Mouse (Mus musculus) intestine, embryonic 14.5 days (tissue): ENCODE measurements at regions not wholly inside any gene's neighbourhood (a gene's known extent, or its start where the extent isn't known, plus 50 kb on each side); places are given as distances from the start of the nearest gene placed in this dataset.
A peak's percentile ranks its signal among the peaks of the same experiment; 100 is the strongest.
"Not testable (repeated sequence)": the region's sequence is repeated elsewhere in the genome, so short reads cannot be mapped to it uniquely, and the experiment has no call there.

Experiments
- ATAC-seq: fragments of 200-750 bp; cut with Nextera tagmentation; replicated peaks from 2 replicates; pipeline ENCODE4 v1.8.0; 2017; ENCODE audit warnings: low read depth, moderate number of reproducible peaks, moderate TSS enrichment, moderate library complexity; ENCODE audit not compliant: low FRiP score, low TSS enrichment
- DNase-seq: peaks from one replicate; pipeline ENCODE4 v3.0.0-alpha.2; 2018; ENCODE audit warnings: low spot score
- H3K27ac ChIP-seq: fragments of 300-500 bp; sonication (generic); 2 replicates; pipeline ENCODE4 v1.5.1; 2014; ENCODE audit warnings: low read depth, mild to moderate bottlenecking, control low read depth
- H3K27me3 ChIP-seq: fragments of 300-500 bp; sonication (generic); replicated peaks from 2 replicates; pipeline ENCODE4 v1.6.1; 2014; ENCODE audit warnings: low read length, control low read depth; ENCODE audit not compliant: control insufficient read depth, insufficient read depth
- H3K36me3 ChIP-seq: fragments of 300-500 bp; sonication (generic); 2 replicates; pipeline ENCODE4 v1.6.1; 2014; ENCODE audit warnings: low read length, control low read depth; ENCODE audit not compliant: control insufficient read depth, insufficient read depth
- H3K4me1 ChIP-seq: fragments of 300-500 bp; sonication (generic); replicated peaks from 2 replicates; pipeline ENCODE4 v1.6.1; 2014; ENCODE audit warnings: low read length, control low read depth, mixed read lengths; ENCODE audit not compliant: control insufficient read depth, insufficient read depth
- H3K4me2 ChIP-seq: fragments of 300-500 bp; sonication (generic); 2 replicates; pipeline ENCODE4 v1.6.1; 2014; ENCODE audit warnings: low read length
- H3K4me3 ChIP-seq: fragments of 300-500 bp; sonication (generic); 2 replicates; pipeline ENCODE4 v1.5.1; 2014; ENCODE audit warnings: low read depth, low read length, control low read depth, mixed read lengths
- H3K9ac ChIP-seq: fragments of 300-500 bp; sonication (generic); 2 replicates; pipeline ENCODE4 v1.6.1; 2014; ENCODE audit warnings: mild to moderate bottlenecking, low read length
- H3K9me3 ChIP-seq: fragments of 300-500 bp; sonication (generic); 2 replicates; pipeline ENCODE4 v1.6.1; 2016; ENCODE audit warnings: low read length, control low read depth; ENCODE audit not compliant: control insufficient read depth
- WGBS: fragments of 180-500 bp; shearing (Covaris S2); extraction: QIAGEN DNeasy Blood & Tissue Kit; methylation state at CpG from one replicate; pipeline ENCODE4 v1.1.7; 2014; 5-methylcytosine and 5-hydroxymethylcytosine counted together

DNA sequence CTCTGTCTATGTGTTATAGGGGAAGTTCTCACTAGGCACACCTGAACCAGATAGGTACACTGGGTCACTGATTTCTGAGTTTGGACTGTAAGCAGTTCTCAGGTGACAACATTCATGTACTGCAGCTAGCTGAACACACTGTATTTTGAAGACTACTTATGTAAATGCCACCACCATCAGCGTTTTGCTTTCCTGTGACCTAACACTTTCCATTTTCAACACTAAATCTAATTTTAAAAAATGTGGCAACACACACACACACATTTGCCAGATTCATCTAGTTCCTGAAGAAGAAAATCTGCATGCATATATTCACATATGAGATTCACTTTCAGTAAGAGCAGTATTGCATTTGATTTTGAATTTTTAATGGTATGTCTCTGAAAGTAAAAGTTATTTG, 96.0 kb upstream of the Gnai1 start:
- Histone ChIP-seq H3K9ac (no peak overlapping the region), H3K27ac (no peak overlapping the region), H3K4me1 (no peaks in the 10 kb centered on the region), H3K36me3 (no peaks in the 10 kb centered on the region), H3K27me3 (no peaks in the 10 kb centered on the region), H3K4me2 (no peak overlapping the region), H3K9me3 (no peaks in the 10 kb centered on the region), H3K4me3 (no peak overlapping the region)
- DNase-seq (no peak), ATAC-seq (no peak)
- 84% methylated on average over 1 of the region's 1 CpGs for WGBS

- H3K4me2 ChIP-seq, DNase-seq, ATAC-seq, H3K36me3 ChIP-seq, H3K27ac ChIP-seq, H3K27me3 ChIP-seq, H3K4me1 ChIP-seq, H3K4me3 ChIP-seq, H3K9me3 ChIP-seq, H3K9ac ChIP-seq: not testable (repeated sequence)
- WGBS: 87% methylated on average over 6 of the region's 6 CpGs
Measured at GRCm38 (mm10) chr5:18452871-18453757, 93.0 kb upstream of the Gnai1 start.

DNA sequence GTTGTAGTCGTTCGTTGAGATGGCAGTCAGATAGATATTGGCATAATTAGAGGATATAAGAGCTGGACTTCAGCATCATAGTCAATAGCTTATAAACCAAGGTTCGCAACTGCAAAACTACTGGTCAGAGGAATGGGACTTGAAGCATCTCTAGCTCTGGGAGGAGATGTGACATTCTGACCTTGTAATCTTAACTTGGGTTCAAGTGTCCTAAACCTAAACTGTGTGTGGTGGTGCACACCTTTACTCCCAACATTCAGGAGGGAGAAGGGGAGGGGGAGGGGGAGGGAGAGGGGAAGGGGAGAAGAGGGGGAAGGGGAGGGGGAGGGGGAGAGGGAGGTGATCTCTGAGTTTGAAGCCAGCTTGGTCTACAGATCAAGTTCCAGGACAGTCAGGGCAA, 89.1 kb upstream of the Gnai1 start:
- no peaks in the 10 kb centered on the region for H3K36me3 ChIP-seq
- ATAC-seq (no peak), DNase-seq (no peak)
- H3K9me3 ChIP-seq: no peaks in the 10 kb centered on the region
- H3K4me2 ChIP-seq: no peak overlapping the region
- no peaks in the 10 kb centered on the region for H3K4me1 ChIP-seq
- H3K27me3 ChIP-seq: no peaks in the 10 kb centered on the region
- WGBS: 91% methylated on average over 3 of the region's 3 CpGs
- H3K27ac ChIP-seq: no peak overlapping the region
- H3K4me3 ChIP-seq: no peak overlapping the region
- no peak overlapping the region for H3K9ac ChIP-seq

- no peak for ATAC-seq
Measured at GRCm38 (mm10) chr5:18448330-18448670, 88.1 kb upstream of the Gnai1 start.

GRCm38 (mm10) chr5:18447665-18448329, 87.6 kb upstream of the Gnai1 start:
- Histone ChIP-seq H3K27me3 (no peaks in the 10 kb centered on the region), H3K9me3 (no peaks in the 10 kb centered on the region), H3K9ac (no peak overlapping the region), H3K27ac (no peak overlapping the region), H3K4me1 (no peaks in the 10 kb centered on the region), H3K4me3 (no peak overlapping the region), H3K4me2 (no peak overlapping the region), H3K36me3 (no peaks in the 10 kb centered on the region)
- no peak for ATAC-seq
- no peak for DNase-seq
- 93% methylated on average over 14 of the region's 14 CpGs for WGBS

More at GRCm38 (mm10) chr5:18448330-18448670, 88.1 kb upstream of the Gnai1 start:
- Histone ChIP-seq H3K4me3 (no peak overlapping the region), H3K27ac (no peak overlapping the region), H3K9me3 (no peaks in the 10 kb centered on the region), H3K4me2 (no peak overlapping the region), H3K36me3 (no peaks in the 10 kb centered on the region), H3K27me3 (no peaks in the 10 kb centered on the region), H3K9ac (no peak overlapping the region), H3K4me1 (no peaks in the 10 kb centered on the region)
- 86% methylated on average over 5 of the region's 5 CpGs for WGBS
- no peak for DNase-seq

DNA sequence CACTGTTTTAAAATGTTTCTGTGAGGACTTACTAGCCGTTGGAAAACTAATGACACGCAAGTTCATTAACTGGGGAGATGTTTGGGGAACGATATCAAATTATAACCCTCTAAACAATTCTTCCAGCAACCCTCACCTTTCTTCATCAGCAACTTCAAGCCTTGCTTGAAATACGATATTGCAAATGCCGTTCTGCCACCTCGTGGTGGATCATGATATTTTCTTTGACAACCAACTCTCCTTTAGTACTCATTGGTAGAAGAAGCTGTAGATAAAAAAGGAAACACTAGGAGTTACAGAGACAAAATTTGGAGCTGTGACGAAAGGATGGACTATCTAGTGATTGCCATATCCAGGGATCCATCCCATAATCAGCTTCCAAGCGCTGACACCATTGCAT, 85.8 kb upstream of the Gnai1 start:
- Histone ChIP-seq H3K4me1 (no peaks in the 10 kb centered on the region), H3K9ac (no peak overlapping the region), H3K9me3 (no peaks in the 10 kb centered on the region), H3K4me2 (no peak overlapping the region), H3K27me3 (no peaks in the 10 kb centered on the region), H3K36me3 (no peaks in the 10 kb centered on the region), H3K27ac (no peak overlapping the region), H3K4me3 (no peak overlapping the region)
- ATAC-seq (0 out of 2 replicates have a peak, but pooled peaks have one; percentile 53), DNase-seq (peak; percentile 83)
- 21% methylated on average over 7 of the region's 8 CpGs for WGBS

DNA sequence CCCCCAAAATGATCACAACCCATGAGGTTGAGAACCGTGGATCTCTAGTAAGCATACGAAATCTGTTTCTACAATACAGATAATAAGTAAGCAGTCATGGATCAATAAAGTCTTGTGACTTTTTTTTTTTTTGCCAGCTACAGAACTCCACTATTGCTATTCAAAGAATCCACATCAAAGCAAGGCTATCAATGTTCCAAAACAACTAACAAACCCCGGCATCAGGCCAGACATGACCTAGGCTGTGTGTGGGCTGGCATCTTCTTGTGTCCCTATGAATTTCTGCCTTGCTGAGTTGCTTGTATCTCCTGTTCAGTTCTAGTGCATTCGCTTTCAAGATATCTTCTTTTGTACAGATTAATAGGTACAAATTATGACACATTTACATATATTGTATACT, 79.8 kb upstream of the Gnai1 start:
- DNase-seq (no peak), ATAC-seq (no peak)
- Histone ChIP-seq H3K36me3 (no peaks in the 10 kb centered on the region), H3K4me2 (no peak overlapping the region), H3K4me1 (no peaks in the 10 kb centered on the region), H3K27ac (no peak overlapping the region), H3K27me3 (no peaks in the 10 kb centered on the region), H3K9me3 (no peaks in the 10 kb centered on the region), H3K9ac (no peak overlapping the region), H3K4me3 (no peak overlapping the region)
- 83% methylated on average over 4 of the region's 4 CpGs for WGBS

- no peaks in the 10 kb centered on the region for H3K4me1 ChIP-seq
- WGBS: 72% methylated on average over 1 of the region's 1 CpGs
- H3K4me3 ChIP-seq: no peak overlapping the region
- no peaks in the 10 kb centered on the region for H3K27me3 ChIP-seq
- no peaks in the 10 kb centered on the region for H3K9me3 ChIP-seq
- no peak overlapping the region for H3K9ac ChIP-seq
- ATAC-seq: no peak
- H3K36me3 ChIP-seq: no peaks in the 10 kb centered on the region
- DNase-seq: no peak
- no peak overlapping the region for H3K4me2 ChIP-seq
- no peak overlapping the region for H3K27ac ChIP-seq
Measured at GRCm38 (mm10) chr5:18439281-18439680, 79.1 kb upstream of the Gnai1 start.
